Comparison of ENCODE assay signal across 1 mouse cellular context in the genomic region with DNA sequence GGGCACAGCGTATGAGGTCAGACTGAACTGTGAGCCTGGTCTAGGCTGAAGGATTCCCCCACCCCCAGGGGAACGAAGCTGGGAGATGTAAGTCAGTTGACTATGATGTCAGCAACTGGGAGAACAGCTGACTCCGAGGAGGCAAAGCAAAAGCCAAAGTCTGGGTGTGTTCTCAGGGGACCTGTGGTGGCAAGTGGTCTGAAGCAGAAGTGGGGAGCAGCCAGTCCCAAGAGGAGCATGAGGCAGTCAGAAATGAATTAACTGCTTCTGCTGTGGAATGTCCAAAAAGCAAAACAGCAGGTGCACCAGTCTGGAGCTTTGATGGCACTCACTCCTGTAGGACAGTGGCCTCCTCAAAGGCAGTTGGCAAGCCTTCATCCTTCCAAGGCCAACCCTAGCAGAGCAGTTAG.
TF ChIP-seq lines count a peak whose summit lies in the region.

No protein-coding gene starts in this region.

TF ChIP-seq in CH12.LX, 34 proteins besides CTCF, POLR2A, EP300 and RAD21 (continued from another document):
- TF ChIP-seq ZC3H11A (IDR thresholded peaks at IDR 0.05; ENCODE audit: low read depth, low read length) (peak; percentile 3; the same call in 1 of the 2 replicates), BHLHE40 (IDR thresholded peaks at IDR 0.05; ENCODE audit: low read depth, low read length) (peak; percentile 92), SIN3A (IDR thresholded peaks at IDR 0.05; ENCODE audit: low read length) (peak; percentile 98)
